Mouse (Mus musculus) G1E (cell line): Measurements from ENCODE around the gene Ephx3. TPM values are rescaled to one million over a fixed set of nuclear protein-coding genes. Genes with fewer than 3 reads are reported as not detected.
A peak's percentile ranks its signal among the peaks of the same experiment; 100 is the strongest.

Experiments used
- ATAC-seq: 2 replicates; pipeline ENCODE4 v1.8.0; 2016; ENCODE audit warnings: mild to moderate bottlenecking; ENCODE audit not compliant: insufficient number of reproducible peaks, poor library complexity, low FRiP score, severe bottlenecking; ENCODE audit errors: extremely low read depth
- DNase-seq: peaks from one replicate; pipeline ENCODE4 v3.0.0; 2012; ENCODE audit warnings: low spot score
- H3K27me3 ChIP-seq: 2 replicates; pipeline ENCODE4 v1.6.1; 2012; ENCODE audit warnings: mild to moderate bottlenecking, low read length, inconsistent platforms; ENCODE audit not compliant: insufficient read depth
- H3K36me3 ChIP-seq: replicated peaks from 2 replicates; pipeline ENCODE3; 2012; ENCODE audit warnings: mild to moderate bottlenecking, inconsistent platforms
- H3K4me1 ChIP-seq: 2 replicates; pipeline ENCODE4 v1.6.1; 2012; ENCODE audit warnings: low read depth, low read length, inconsistent platforms, mixed read lengths; ENCODE audit not compliant: insufficient read depth
- H3K4me3 ChIP-seq: 2 replicates; pipeline ENCODE4 v1.5.1; 2012; ENCODE audit warnings: low read depth, mild to moderate bottlenecking, inconsistent platforms, low read length, moderate library complexity, mixed read lengths
- H3K9me3 ChIP-seq: replicated peaks from 2 replicates; pipeline ENCODE4 v1.6.1; 2012; ENCODE audit warnings: inconsistent platforms
- CTCF ChIP-seq: IDR thresholded peaks from 2 replicates; pipeline ENCODE4 v1.5.1; 2012; ENCODE audit warnings: low read depth, low read length, inconsistent platforms, mixed read lengths
- GATA1 ChIP-seq: IDR thresholded peaks from 2 replicates; pipeline ENCODE4 v1.6.1; 2012; ENCODE audit warnings: borderline replicate concordance, low read length, inconsistent platforms, mixed read lengths
- GATA2 ChIP-seq: IDR thresholded peaks from 2 replicates; pipeline ENCODE4 v1.6.1; 2012; ENCODE audit warnings: low read depth, low read length, inconsistent platforms, borderline replicate concordance
- POLR2AphosphoS5 ChIP-seq: IDR thresholded peaks from 2 replicates; pipeline ENCODE4 v1.6.1; 2012; ENCODE audit warnings: low read depth, low read length, inconsistent platforms; ENCODE audit not compliant: insufficient replicate concordance
- TAL1 ChIP-seq: conservative IDR thresholded peaks from 2 replicates; pipeline ENCODE4 v1.6.1; 2012; ENCODE audit warnings: low read depth, low read length, inconsistent platforms, mixed read lengths
- polyA plus RNA-seq: library from polyadenylated mRNA; stranded (reverse); fragments of >175 nt; gene quantifications from 2 replicates; pipeline ENCODE4 v1.2.3, GENCODE M21; 2012
- total RNA-seq, 2 experiments: library from RNA; stranded (forward) in 1 of 2; stranded (reverse) in 1 of 2; fragments of 200-1000 nt in 1 of 2; fragments of >200 nt in 1 of 2; fragmentation: Nextera tagmentation in 1 of 2; gene quantifications; 2 replicates each; pipeline ENCODE4 v1.2.3; 2014 to 2017

Ephx3 gene
- total and polyA plus RNA-seq, 3 experiments, result 0.02 to 0.68 (median 0.38) TPM

- Histone ChIP-seq H3K4me3 (no peak overlapping the region), H3K9me3 (no peaks in the 10 kb centered on the region), H3K4me1 (no peaks in the 10 kb centered on the region), H3K27me3 (no peaks in the 10 kb centered on the region), H3K36me3 (peaks cover 99% of the 10 kb centered on the region)
- peak; percentile 28; the same call in 1 of the 2 replicates for ATAC-seq
- TF ChIP-seq GATA2 (no peak), CTCF (peak; percentile 57), POLR2AphosphoS5 (no peak)
- DNase-seq, result peak; percentile 44
Measured at GRCm38 (mm10) chr17:32209752-32210151, 20.4 kb upstream of the Ephx3 start.

DNA sequence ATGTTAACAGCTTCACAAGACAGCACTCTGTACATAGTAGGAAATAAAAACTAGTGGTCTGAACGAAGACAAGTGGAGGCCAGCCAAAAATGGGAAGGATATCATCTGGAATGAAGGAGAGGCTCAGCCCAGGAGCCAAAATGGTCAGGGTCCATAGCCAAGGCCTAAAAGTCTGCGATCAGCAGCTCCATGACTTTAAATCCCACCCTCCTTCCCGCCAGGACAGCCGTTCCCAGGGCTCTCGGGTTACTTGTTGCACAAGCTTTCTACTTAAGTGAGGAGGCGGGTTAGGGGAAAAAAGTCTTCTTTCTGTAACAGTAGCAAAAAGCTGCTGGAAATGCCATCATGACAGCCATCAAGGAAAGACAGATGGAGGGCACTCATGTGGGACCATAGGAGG lies 19.8 kb upstream of the Ephx3 start:
- TF ChIP-seq CTCF (no peak), GATA1 (no peak), POLR2AphosphoS5 (no peak), GATA2 (no peak), TAL1 (no peak)
- peaks cover 2% of the 10 kb centered on the region; the same call in 1 of the 2 replicates for H3K4me1 ChIP-seq
- no peak for ATAC-seq
- H3K9me3 ChIP-seq, result no peaks in the 10 kb centered on the region
- DNase-seq, result no peak
- peaks cover 99% of the 10 kb centered on the region for H3K36me3 ChIP-seq
- no peaks in the 10 kb centered on the region for H3K27me3 ChIP-seq
- no peak overlapping the region for H3K4me3 ChIP-seq

GRCm38 (mm10) chr17:32207586-32208245 lies 18.4 kb upstream of the Ephx3 start:
- no peaks in the 10 kb centered on the region for H3K9me3 ChIP-seq
- no peak for TF ChIP-seq POLR2AphosphoS5
- TF ChIP-seq GATA1, result no peak
- no peak for TF ChIP-seq TAL1
- no peak for TF ChIP-seq CTCF
- TF ChIP-seq GATA2, result no peak
- DNase-seq (no peak), ATAC-seq (no peak)
- no peak overlapping the region for H3K4me3 ChIP-seq
- no peaks in the 10 kb centered on the region for H3K27me3 ChIP-seq
- H3K4me1 ChIP-seq, result peaks cover 9% of the 10 kb centered on the region
- peaks cover 99% of the 10 kb centered on the region for H3K36me3 ChIP-seq

- TF ChIP-seq POLR2AphosphoS5, result no peak
- TF ChIP-seq GATA2, result no peak
- TF ChIP-seq CTCF, result no peak
- no peak for TF ChIP-seq GATA1
- TF ChIP-seq TAL1, result no peak
- DNase-seq (no peak), ATAC-seq (no peak)
- Histone ChIP-seq H3K36me3 (peaks cover 99% of the 10 kb centered on the region), H3K27me3 (no peaks in the 10 kb centered on the region), H3K4me1 (peaks cover 33% of the 10 kb centered on the region), H3K4me3 (no peak overlapping the region), H3K9me3 (no peaks in the 10 kb centered on the region)
Measured at GRCm38 (mm10) chr17:32205345-32205744, 16.0 kb upstream of the Ephx3 start.

DNA sequence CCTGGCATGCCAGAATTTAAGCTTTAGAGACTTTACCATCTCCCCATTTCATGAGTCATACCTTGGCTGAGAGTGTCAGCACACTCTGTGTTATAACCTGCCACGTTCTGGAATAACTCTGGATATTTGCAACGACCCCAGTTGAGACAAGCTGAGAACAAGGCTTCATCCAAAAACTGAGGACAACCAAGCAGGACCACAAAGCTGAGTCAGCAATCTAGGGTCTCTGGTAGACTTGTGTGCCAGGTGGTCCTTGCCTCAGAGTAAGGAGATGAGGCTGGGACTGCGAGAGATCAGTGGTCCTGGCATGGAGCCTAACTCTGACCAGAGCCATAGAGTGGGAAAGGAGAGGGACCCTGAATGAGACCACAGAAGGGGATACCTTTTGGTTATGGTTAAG lies 13.6 kb upstream of the Ephx3 start:
- H3K4me1 ChIP-seq, result peaks cover 46% of the 10 kb centered on the region
- TF ChIP-seq GATA2 (no peak), TAL1 (no peak), POLR2AphosphoS5 (no peak), GATA1 (no peak), CTCF (no peak)
- ATAC-seq, result no peak
- H3K4me3 ChIP-seq, result no peak overlapping the region
- H3K36me3 ChIP-seq, result peaks cover 99% of the 10 kb centered on the region
- DNase-seq, result no peak
- H3K9me3 ChIP-seq, result no peaks in the 10 kb centered on the region
- no peaks in the 10 kb centered on the region for H3K27me3 ChIP-seq

DNA sequence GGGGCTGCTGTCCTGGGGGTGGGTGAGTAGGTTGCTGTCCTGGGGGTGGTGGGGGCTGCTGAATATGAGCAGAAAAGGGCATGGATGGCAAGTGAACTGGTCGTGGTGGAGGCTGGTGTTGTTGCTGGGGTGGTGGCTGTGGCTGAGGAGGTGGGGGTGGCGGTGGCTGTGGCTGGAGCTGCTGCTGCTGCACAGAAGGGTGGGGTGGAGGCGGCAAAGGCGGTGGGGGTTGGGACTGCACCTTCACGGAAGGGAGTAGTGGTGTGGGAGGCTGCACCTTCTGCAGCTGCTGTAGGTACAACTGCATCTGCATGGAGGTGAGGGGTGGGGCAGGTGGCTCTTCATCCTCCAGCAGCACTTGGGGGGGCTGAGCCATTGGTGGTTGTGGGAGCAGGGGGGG lies 11.7 kb upstream of the Ephx3 start:
- TF ChIP-seq POLR2AphosphoS5 (no peak), GATA1 (no peak), TAL1 (no peak), CTCF (no peak), GATA2 (no peak)
- Histone ChIP-seq H3K4me3 (peak overlapping the region; percentile 52; the same call in 1 of the 2 replicates), H3K9me3 (no peaks in the 10 kb centered on the region), H3K27me3 (no peaks in the 10 kb centered on the region), H3K36me3 (peaks cover 98% of the 10 kb centered on the region), H3K4me1 (peaks cover 63% of the 10 kb centered on the region)
- peak; percentile 61 for DNase-seq
- no peak; the same call in 1 of the 2 replicates for ATAC-seq
